Mouse (Mus musculus) erythroblast, embryonic 14.5 days (primary cell): ENCODE results near the gene Scgb2b11. TPM values are rescaled to one million over a fixed set of nuclear protein-coding genes. Genes with fewer than 3 reads are reported as not detected.
"Not testable (repeated sequence)": the region's sequence is repeated elsewhere in the genome, so short reads cannot be mapped to it uniquely, and the experiment has no call there.

Experiments used
- H3K27me3 ChIP-seq: 2 replicates; pipeline ENCODE4 v1.6.1; 2012; ENCODE audit warnings: inconsistent platforms; ENCODE audit not compliant: control insufficient read depth
- H3K36me3 ChIP-seq: 2 replicates; pipeline ENCODE4 v1.6.1; 2012; ENCODE audit warnings: mild to moderate bottlenecking, inconsistent platforms; ENCODE audit not compliant: control insufficient read depth
- H3K4me1 ChIP-seq: 2 replicates; pipeline ENCODE4 v1.6.1; 2012; ENCODE audit warnings: inconsistent platforms; ENCODE audit not compliant: control insufficient read depth
- H3K4me3 ChIP-seq: replicated peaks from 2 replicates; pipeline ENCODE3; 2012; ENCODE audit warnings: moderate library complexity, mild to moderate bottlenecking, inconsistent platforms
- H3K9me3 ChIP-seq: 2 replicates; pipeline ENCODE4 v1.6.1; 2012; ENCODE audit warnings: low read length, inconsistent platforms, mixed read lengths; ENCODE audit not compliant: control insufficient read depth
- polyA plus RNA-seq: library from polyadenylated mRNA; stranded (reverse); fragments of >175 nt; gene quantifications from 2 replicates; pipeline ENCODE4 v1.2.3, GENCODE M21; 2012

Gene Scgb2b11
- polyA plus RNA-seq: not detected in 2 replicates

DNA sequence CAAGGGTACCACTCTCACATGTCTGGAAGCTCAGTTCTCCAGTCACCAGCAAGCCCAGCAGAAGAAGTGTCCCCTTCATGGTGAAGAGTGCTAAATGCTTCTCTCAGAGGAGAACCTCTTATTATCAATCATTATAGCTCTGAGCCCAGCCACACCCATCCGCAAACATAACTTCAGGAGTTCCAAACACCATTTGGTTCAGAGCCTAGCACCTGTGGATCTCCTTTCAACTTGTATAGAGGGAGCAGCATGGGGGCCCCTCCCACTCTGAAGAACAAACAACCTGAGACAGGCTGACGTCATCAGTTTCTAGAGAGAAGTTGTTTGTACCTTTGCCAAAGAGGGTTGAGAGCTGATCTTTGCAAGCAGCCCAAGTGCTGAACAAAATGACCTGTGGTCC is at the start of gene Scgb2b11:
Gene Scgb2b11, minus strand, starts transcription at position 101 of the 400 bp plus-strand sequence.
- not testable (repeated sequence) for H3K9me3 ChIP-seq, H3K4me3 ChIP-seq, H3K4me1 ChIP-seq, H3K27me3 ChIP-seq, H3K36me3 ChIP-seq

- not testable (repeated sequence) for H3K27me3 ChIP-seq, H3K4me1 ChIP-seq, H3K9me3 ChIP-seq, H3K4me3 ChIP-seq, H3K36me3 ChIP-seq
These were observed 11.6 kb upstream of the Scgb2b11 start, which contains the start of gene Scgb1b11 for GRCm38 (mm10) chr7:32222540-32222939. TSS of gene Scgb1b11 (plus strand) at chr7:32222840.

Other genes with a start within 250 kb of the Scgb2b11 start
- not detected in 2 replicates for gene Scgb1b10, start 110.3 kb downstream of the Scgb2b11 start, polyA plus RNA-seq
- gene Scgb1b11, start 11.7 kb upstream of the Scgb2b11 start, polyA plus RNA-seq: not detected in 2 replicates
- not detected in 2 replicates for gene Scgb2b12, start 116.1 kb upstream of the Scgb2b11 start, polyA plus RNA-seq
- gene Scgb1b12, start 123.0 kb upstream of the Scgb2b11 start, polyA plus RNA-seq: not detected in 2 replicates
- not detected in 2 replicates for gene Scgb1b29, start 230.4 kb upstream of the Scgb2b11 start, polyA plus RNA-seq